19 mouse cellular contexts compared by ENCODE assay signal in the genomic region with DNA sequence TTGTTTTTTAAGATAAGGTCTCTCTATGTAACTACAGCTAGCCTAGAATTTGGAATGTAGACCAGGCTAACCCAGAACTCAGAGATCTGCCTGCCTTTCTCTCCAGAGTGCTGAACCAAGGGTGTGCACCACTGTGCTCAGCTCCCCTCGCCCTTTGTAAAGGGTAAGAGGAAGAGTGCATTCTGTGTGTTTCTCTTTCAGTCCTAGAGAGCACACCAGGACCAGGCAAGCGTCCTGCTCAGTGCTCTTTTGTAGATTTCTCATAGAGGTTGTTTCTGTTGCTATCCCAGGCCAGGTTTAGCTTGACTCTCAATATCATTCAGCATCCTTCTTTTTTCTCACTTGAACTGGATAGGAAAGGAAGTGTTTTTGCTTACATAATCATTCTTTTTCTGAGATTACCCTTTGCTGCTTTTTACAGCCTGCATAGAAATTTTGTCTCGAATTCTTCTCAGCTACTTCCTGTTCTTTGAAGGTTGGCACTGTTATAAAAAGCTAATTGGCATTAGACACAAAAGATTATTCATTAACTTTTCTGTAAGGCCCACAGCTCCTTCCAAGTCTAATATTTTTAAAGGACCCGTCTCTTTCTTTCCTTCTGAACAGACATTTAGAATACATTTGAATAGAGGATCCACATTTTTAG. TPM values are rescaled to one million over a fixed set of nuclear protein-coding genes. Genes with fewer than 3 reads are reported as not detected.
DNase-seq lines count a peak whose midpoint lies in the region; ATAC-seq lines count a peak whose summit lies in the region.
"Had no signal": no experiment of that assay in that cellular context is flagged by ENCODE, and none has a peak within 500 bp of the region (broad histone marks: within the 10 kb centered on the region; RNA-seq: fewer than 3 reads in every experiment).

No protein-coding gene starts in this region.

- no peaks in the 10 kb centered on the region for H3K36me3 ChIP-seq in kidney, embryonic 15.5 days
- H3K36me3 ChIP-seq in megakaryocyte, embryonic 14.5 days (replicated peaks; ENCODE audit: low read length) = no peaks in the 10 kb centered on the region
- no peaks in the 10 kb centered on the region for H3K36me3 ChIP-seq in midbrain, embryonic 11.5 days (ENCODE audit: control insufficient read depth, insufficient read depth, low read length)
- H3K36me3 ChIP-seq: embryonic facial prominence, embryonic 10.5 days; limb, embryonic 15.5 days; midbrain, embryonic 13.5 days had no signal

- H3K9ac ChIP-seq in kidney, embryonic 15.5 days = no peak overlapping the region
- H3K9ac ChIP-seq in midbrain, embryonic 11.5 days (ENCODE audit: low read length) = no peak overlapping the region
- H3K9ac ChIP-seq: hindbrain, embryonic 14.5 days; limb, embryonic 15.5 days; midbrain, embryonic 13.5 days had no signal

- 47% methylated on average over 4 of the region's 4 CpGs for WGBS in kidney, embryonic 15.5 days
- WGBS in midbrain, embryonic 11.5 days = 77% methylated on average over 4 of the region's 4 CpGs

- H3K4me1 ChIP-seq in kidney, embryonic 15.5 days = 0 out of 2 replicates have a peak, but pooled peaks cover 3% of the 10 kb centered on the region
- H3K4me1 ChIP-seq in megakaryocyte, embryonic 14.5 days = peaks cover 8% of the 10 kb centered on the region
- no peaks in the 10 kb centered on the region for H3K4me1 ChIP-seq in midbrain, embryonic 11.5 days (ENCODE audit: control insufficient read depth, insufficient read depth, low read length)
- H3K4me1 ChIP-seq: embryonic facial prominence, embryonic 10.5 days; limb, embryonic 15.5 days; midbrain, embryonic 13.5 days had no signal

- no peak for ATAC-seq in kidney, embryonic 15.5 days (replicated peaks; ENCODE audit: low FRiP score)
- ATAC-seq in megakaryocyte, adult 5-6 weeks (ENCODE audit: poor library complexity, severe bottlenecking) = no peak
- no peak for ATAC-seq in midbrain, embryonic 11.5 days (ENCODE audit: low FRiP score)
- ATAC-seq: forebrain, embryonic 16.5 days; lung, postnatal 0 days; midbrain, embryonic 13.5 days had no signal

- H3K9me3 ChIP-seq in kidney, embryonic 15.5 days (replicated peaks) = no peaks in the 10 kb centered on the region
- H3K9me3 ChIP-seq in megakaryocyte, embryonic 14.5 days = no peaks in the 10 kb centered on the region
- H3K9me3 ChIP-seq in midbrain, embryonic 11.5 days (ENCODE audit: control insufficient read depth, low read length) = no peaks in the 10 kb centered on the region
- H3K9me3 ChIP-seq: embryonic facial prominence, embryonic 10.5 days; limb, embryonic 15.5 days; midbrain, embryonic 13.5 days had no signal

- H3K4me3 ChIP-seq in kidney, embryonic 15.5 days (replicated peaks) = no peak overlapping the region
- peak overlapping the region; percentile 46 for H3K4me3 ChIP-seq in megakaryocyte, embryonic 14.5 days (replicated peaks)
- H3K4me3 ChIP-seq in midbrain, embryonic 11.5 days (ENCODE audit: low read depth, low read length) = no peak overlapping the region
- H3K4me3 ChIP-seq: embryonic facial prominence, embryonic 10.5 days; limb, embryonic 15.5 days; midbrain, embryonic 13.5 days had no signal

- H3K4me2 ChIP-seq in kidney, embryonic 15.5 days = no peak overlapping the region
- no peak overlapping the region for H3K4me2 ChIP-seq in midbrain, embryonic 11.5 days
- H3K4me2 ChIP-seq: hindbrain, embryonic 14.5 days; limb, embryonic 15.5 days; midbrain, embryonic 13.5 days had no signal

- peak; percentile 16 for DNase-seq in cerebellum, adult 9-10 months
- DNase-seq in cerebellum, postnatal 14 days = no peak
- no peak for DNase-seq in kidney, adult 11 months
- no peak for DNase-seq in midbrain, embryonic 11.5 days (ENCODE audit: low spot score, missing footprints)
- no peak for DNase-seq in testis, postnatal 14 days (ENCODE audit: low spot score)
- DNase-seq: adrenal gland, postnatal 14 days; cerebellum, adult 8-10 months; thymus, postnatal 14 days had no signal

- no peaks in the 10 kb centered on the region for H3K27me3 ChIP-seq in kidney, embryonic 15.5 days
- H3K27me3 ChIP-seq in megakaryocyte, embryonic 14.5 days (replicated peaks) = no peaks in the 10 kb centered on the region
- no peaks in the 10 kb centered on the region for H3K27me3 ChIP-seq in midbrain, embryonic 11.5 days (ENCODE audit: control insufficient read depth, insufficient read depth, low read length)
- H3K27me3 ChIP-seq: limb, embryonic 15.5 days; midbrain, embryonic 13.5 days had no signal

- peak overlapping the region; percentile 70 for H3K27ac ChIP-seq in kidney, embryonic 15.5 days
- no peak overlapping the region for H3K27ac ChIP-seq in midbrain, embryonic 11.5 days (ENCODE audit: low read depth, low read length)
- H3K27ac ChIP-seq: embryonic facial prominence, embryonic 10.5 days; hindbrain, embryonic 14.5 days; limb, embryonic 15.5 days; macrophage; midbrain, embryonic 13.5 days; stomach, postnatal 0 days had no signal

RNA-seq across cellular contexts. Expression of a gene that starts 51.0 kb away (rescaled TPM):
- 1.7 TPM in 2 replicates for polyA plus RNA-seq in kidney, embryonic 15.5 days (2015; fragmentation: Nextera tagmentation; extraction: Ambion mirVana)
- polyA plus RNA-seq in megakaryocyte, embryonic 14.5 days (2012; ENCODE audit: insufficient read depth, low replicate concordance) = 0.29 and 0.63 TPM in 2 replicates
- 0.02 and 0.16 TPM in 2 replicates for total RNA-seq in megakaryocyte, adult 5-6 weeks (2015)
- total RNA-seq in megakaryocyte, adult 5-6 weeks (2017) = not detected in 2 replicates
- 8.7 and 10.1 TPM in 2 replicates for polyA plus RNA-seq in midbrain, embryonic 11.5 days (2014; fragmentation: Nextera tagmentation; extraction: Ambion mirVana)
